Mouse (Mus musculus): ENCODE data around the gene Rpl3l. TPM values are rescaled to one million over a fixed set of nuclear protein-coding genes. Genes with fewer than 3 reads are reported as not detected.
A peak's percentile ranks its signal among the peaks of the same experiment; 100 is the strongest.
"Not testable (repeated sequence)": the region's sequence is repeated elsewhere in the genome, so short reads cannot be mapped to it uniquely, and the experiment has no call there.

Gene Rpl3l
- total RNA-seq, 2 experiments from 2014 or later: 593 to 752 TPM

GRCm38 (mm10) chr17:24719494-24720222 is 8.0 kb upstream of the Rpl3l start:
- peak; percentile 95 for DNase-seq

- not testable (repeated sequence) for DNase-seq
Measured at GRCm38 (mm10) chr17:24720616-24721015, 7.0 kb upstream of the Rpl3l start.

- DNase-seq: not testable (repeated sequence)
Measured at GRCm38 (mm10) chr17:24721383-24721955, 6.2 kb upstream of the Rpl3l start.

GRCm38 (mm10) chr17:24722220-24722924 is 5.2 kb upstream of the Rpl3l start:
- DNase-seq: no peak

GRCm38 (mm10) chr17:24723122-24723880 is 4.3 kb upstream of the Rpl3l start:
- no peak for DNase-seq

GRCm38 (mm10) chr17:24723881-24724180 is 3.8 kb upstream of the Rpl3l start:
- no peak for DNase-seq

GRCm38 (mm10) chr17:24724184-24724583 is 3.4 kb upstream of the Rpl3l start, which contains the start of gene Ndufb10:
TSS of gene Ndufb10 (minus strand) at chr17:24724478.
- DNase-seq: peak; percentile 100

- DNase-seq: no peak
Measured at GRCm38 (mm10) chr17:24725637-24726390, 1.8 kb upstream of the Rpl3l start.

- DNase-seq: no peak
Measured at GRCm38 (mm10) chr17:24728184-24728583, 564 bp downstream of the Rpl3l start.

- peak; percentile 56 for DNase-seq
Measured at GRCm38 (mm10) chr17:24729067-24729466, 1.4 kb downstream of the Rpl3l start.

- no peak for DNase-seq
Measured at GRCm38 (mm10) chr17:24730787-24731186, 3.2 kb downstream of the Rpl3l start.

GRCm38 (mm10) chr17:24732233-24732935 is 4.8 kb downstream of the Rpl3l start:
- peak; percentile 46 for DNase-seq

GRCm38 (mm10) chr17:24733434-24734050 is 5.9 kb downstream of the Rpl3l start:
- DNase-seq: no peak

GRCm38 (mm10) chr17:24734513-24734912 is 6.9 kb downstream of the Rpl3l start:
- DNase-seq: no peak

GRCm38 (mm10) chr17:24735446-24735845 is 7.8 kb downstream of the Rpl3l start:
- DNase-seq: no peak

- DNase-seq: peak; percentile 88
Measured at GRCm38 (mm10) chr17:24736330-24737051, 8.9 kb downstream of the Rpl3l start, which contains the start of gene Msrb1. TSS of gene Msrb1 (plus strand) at chr17:24736642.

GRCm38 (mm10) chr17:24737135-24737810 is 9.7 kb downstream of the Rpl3l start:
- DNase-seq: no peak

GRCm38 (mm10) chr17:24738238-24738637 is 10.6 kb downstream of the Rpl3l start:
- no peak for DNase-seq

GRCm38 (mm10) chr17:24739926-24740325 is 12.3 kb downstream of the Rpl3l start:
- no peak for DNase-seq

All from gastrocnemius, postnatal 10 days (tissue).